10 mouse cellular contexts compared by ENCODE assay signal in genomic region chr3:89347916-89348315, GRCm38 (mm10). TPM values are rescaled to one million over a fixed set of nuclear protein-coding genes. Genes with fewer than 3 reads are reported as not detected.
DNase-seq lines count a peak whose midpoint lies in the region; ATAC-seq and TF ChIP-seq lines count a peak whose summit lies in the region.
"Had no signal": no experiment of that assay in that cellular context is flagged by ENCODE, and none has a peak within 500 bp of the region (broad histone marks: within the 10 kb centered on the region; RNA-seq: fewer than 3 reads in every experiment).

No protein-coding gene starts in this region.

- WGBS in liver, embryonic 13.5 days (ENCODE audit: insufficient replicate concordance), result 17% methylated on average over 1 of the region's 1 CpGs
- WGBS in liver, embryonic 12.5 days (ENCODE audit: insufficient replicate concordance), result 9% methylated on average over 1 of the region's 1 CpGs
- 25% methylated on average over 1 of the region's 1 CpGs for WGBS in heart, adult 2 months
- 72% methylated on average over 1 of the region's 1 CpGs for WGBS in lung, postnatal 0 days
- 70% methylated on average over 1 of the region's 1 CpGs for WGBS in midbrain, embryonic 14.5 days

- intact Hi-C loops in heart, adult 2 months (cut with DNase I), result loop anchor here (2.0 kb wide), 1 partner anchor 69 kb away; no protein-coding TSS in a partner anchor
- intact Hi-C loops in heart, postnatal 14 days (cut with DNase I), result no loop called here

- H3K27me3 ChIP-seq in liver, embryonic 13.5 days, result peaks cover 60% of the 10 kb centered on the region
- H3K27me3 ChIP-seq in liver, embryonic 12.5 days (replicated peaks), result peaks cover 62% of the 10 kb centered on the region
- no peaks in the 10 kb centered on the region for H3K27me3 ChIP-seq in heart, adult 2 months (ENCODE audit: control insufficient read depth, insufficient read depth, low read length)
- no peaks in the 10 kb centered on the region for H3K27me3 ChIP-seq in lung, postnatal 0 days (replicated peaks; ENCODE audit: insufficient read depth, low read length)
- peaks cover 5% of the 10 kb centered on the region; the same call in 1 of the 2 replicates for H3K27me3 ChIP-seq in midbrain, embryonic 14.5 days (ENCODE audit: control insufficient read depth, insufficient read depth, low read length)

- no peaks in the 10 kb centered on the region for H3K36me3 ChIP-seq in liver, embryonic 13.5 days
- H3K36me3 ChIP-seq in liver, embryonic 12.5 days, result no peaks in the 10 kb centered on the region
- no peaks in the 10 kb centered on the region for H3K36me3 ChIP-seq in heart, adult 2 months (ENCODE audit: control insufficient read depth, insufficient read depth, low read length)
- 0 out of 2 replicates have a peak, but pooled peaks cover 7% of the 10 kb centered on the region for H3K36me3 ChIP-seq in lung, postnatal 0 days (ENCODE audit: insufficient read depth, low read length)
- peaks cover 20% of the 10 kb centered on the region; the same call in 1 of the 2 replicates for H3K36me3 ChIP-seq in midbrain, embryonic 14.5 days (ENCODE audit: control insufficient read depth, insufficient read depth, low read length)

- H3K9me3 ChIP-seq in liver, embryonic 13.5 days (replicated peaks), result no peaks in the 10 kb centered on the region
- H3K9me3 ChIP-seq in liver, embryonic 12.5 days (replicated peaks), result no peaks in the 10 kb centered on the region
- no peaks in the 10 kb centered on the region for H3K9me3 ChIP-seq in lung, postnatal 0 days (ENCODE audit: low read length)
- no peaks in the 10 kb centered on the region for H3K9me3 ChIP-seq in midbrain, embryonic 14.5 days (ENCODE audit: control insufficient read depth, low read length)
- H3K9me3 ChIP-seq: limb, embryonic 13.5 days; neural tube, embryonic 13.5 days had no signal

- no peak overlapping the region for H3K9ac ChIP-seq in liver, embryonic 13.5 days
- no peak overlapping the region for H3K9ac ChIP-seq in liver, embryonic 12.5 days
- peak overlapping the region; percentile 26 for H3K9ac ChIP-seq in heart, adult 2 months (ENCODE audit: low read depth, low read length)
- no peak overlapping the region for H3K9ac ChIP-seq in lung, postnatal 0 days (replicated peaks; ENCODE audit: low read depth)
- no peak overlapping the region for H3K9ac ChIP-seq in midbrain, embryonic 14.5 days (replicated peaks; ENCODE audit: low read length)
- H3K9ac ChIP-seq: limb, embryonic 13.5 days had no signal

- 0 out of 2 replicates have a peak overlapping the region, but pooled peaks have one; percentile 81 for H3K4me2 ChIP-seq in liver, embryonic 13.5 days
- no peak overlapping the region for H3K4me2 ChIP-seq in liver, embryonic 12.5 days
- H3K4me2 ChIP-seq in lung, postnatal 0 days (replicated peaks; ENCODE audit: low read depth, low read length), result peak overlapping the region; percentile 94
- no peak overlapping the region for H3K4me2 ChIP-seq in midbrain, embryonic 14.5 days (ENCODE audit: low read length)

- no peak overlapping the region for H3K4me3 ChIP-seq in liver, embryonic 13.5 days (replicated peaks)
- no peak overlapping the region for H3K4me3 ChIP-seq in liver, embryonic 12.5 days
- H3K4me3 ChIP-seq in heart, adult 2 months, result peak overlapping the region; percentile 79
- H3K4me3 ChIP-seq in lung, postnatal 0 days (ENCODE audit: low read depth, low read length), result peak overlapping the region; percentile 69; the same call in 1 of the 2 replicates
- H3K4me3 ChIP-seq in midbrain, embryonic 14.5 days (replicated peaks; ENCODE audit: low read depth, low read length), result no peak overlapping the region
- H3K4me3 ChIP-seq: erythroblast, embryonic 14.5 days; limb, embryonic 13.5 days had no signal

- TF ChIP-seq POLR2A in heart, adult 2 months (IDR thresholded peaks at IDR 0.05; ENCODE audit: insufficient read depth, low read depth, low read length), result 0 out of 2 replicates have a peak, but pooled peaks have one; percentile 24

- no peak for ATAC-seq in liver, embryonic 13.5 days (ENCODE audit: low read depth)
- ATAC-seq in liver, embryonic 12.5 days, result no peak
- ATAC-seq in lung, postnatal 0 days, result peak; percentile 31
- no peak for ATAC-seq in midbrain, embryonic 14.5 days (ENCODE audit: low FRiP score, low TSS enrichment)

- peaks cover 24% of the 10 kb centered on the region for H3K4me1 ChIP-seq in liver, embryonic 13.5 days (replicated peaks)
- H3K4me1 ChIP-seq in liver, embryonic 12.5 days, result peaks cover 19% of the 10 kb centered on the region
- peaks cover 5% of the 10 kb centered on the region for H3K4me1 ChIP-seq in heart, adult 2 months (ENCODE audit: control insufficient read depth, insufficient read depth, low read length)
- no peaks in the 10 kb centered on the region for H3K4me1 ChIP-seq in lung, postnatal 0 days (ENCODE audit: insufficient read depth, low read depth, low read length)
- H3K4me1 ChIP-seq in midbrain, embryonic 14.5 days (ENCODE audit: control insufficient read depth, insufficient read depth, low read length), result peaks cover 20% of the 10 kb centered on the region

- no peaks in the 10 kb centered on the region for H3K79me2 ChIP-seq in heart, adult 2 months (replicated peaks; ENCODE audit: control insufficient read depth, insufficient read depth, low read length)

- no peak overlapping the region for H3K27ac ChIP-seq in liver, embryonic 13.5 days
- no peak overlapping the region for H3K27ac ChIP-seq in liver, embryonic 12.5 days
- H3K27ac ChIP-seq in heart, adult 2 months, result peak overlapping the region; percentile 87
- peak overlapping the region; percentile 83; the same call in 1 of the 2 replicates for H3K27ac ChIP-seq in lung, postnatal 0 days (ENCODE audit: low read length)
- no peak overlapping the region for H3K27ac ChIP-seq in midbrain, embryonic 14.5 days (replicated peaks; ENCODE audit: low read depth, low read length)
- H3K27ac ChIP-seq: limb, embryonic 13.5 days; neural tube, embryonic 13.5 days had no signal

- no peak for DNase-seq in liver, embryonic 13.5 days
- peak; percentile 51 to 57 for DNase-seq in heart, adult 2 months
- peak; percentile 45 to 50 for DNase-seq in heart, postnatal 14 days
- DNase-seq in lung, postnatal 0 days (ENCODE audit: low spot score), result peak; percentile 60
- no peak for DNase-seq in layer of hippocampus, postnatal 36 days
- DNase-seq in midbrain, embryonic 14.5 days, result no peak

- peak; percentile 77 for TF ChIP-seq EP300 in heart, adult 2 months (IDR thresholded peaks at IDR 0.05; ENCODE audit: insufficient read depth, low read depth, low read length)
- TF ChIP-seq EP300 in lung, postnatal 0 days (IDR thresholded peaks at IDR 0.05), result peak; percentile 48

- no peak for TF ChIP-seq CTCF in heart, adult 2 months (IDR thresholded peaks at IDR 0.05)
- no peak for TF ChIP-seq CTCF in lung, postnatal 0 days (IDR thresholded peaks at IDR 0.05)

RNA-seq across cellular contexts. Expression of gene Adam15, which starts 1.9 kb away (rescaled TPM):
- polyA plus RNA-seq in liver, embryonic 13.5 days (2015; fragmentation: Nextera tagmentation; extraction: Ambion mirVana), result 9.5 and 9.6 TPM in 2 replicates
- 14.1 and 14.5 TPM in 2 replicates for polyA plus RNA-seq in liver, embryonic 12.5 days (2016; fragmentation: Nextera tagmentation; extraction: Ambion mirVana)
- 10 to 100 TPM; 56.8 to 59.2 TPM for total RNA-seq in heart, adult 2 months (2021)
- 95.6 and 95.7 TPM in 2 replicates for polyA plus RNA-seq in heart, adult 2 months (2012; rRNA removed)
- 10 to 100 TPM; 80.4 to 100.0 TPM for total RNA-seq in heart, postnatal 14 days (2021)
- polyA plus RNA-seq in lung, postnatal 0 days (2015; fragmentation: Nextera tagmentation; extraction: Ambion mirVana), result 133 and 177 TPM in 2 replicates
- 100 to 1,000 TPM; 108 to 123 TPM for total RNA-seq in layer of hippocampus, postnatal 36 days (2021)
- 32.2 and 36.2 TPM in 2 replicates for polyA plus RNA-seq in midbrain, embryonic 14.5 days (2014; fragmentation: Nextera tagmentation; extraction: Ambion mirVana)

RNA-seq across cellular contexts. Expression of gene Efna4, which starts 10.1 kb away (rescaled TPM):
- polyA plus RNA-seq in liver, embryonic 13.5 days (2015; fragmentation: Nextera tagmentation; extraction: Ambion mirVana), result 1.0 and 1.2 TPM in 2 replicates
- 2.1 and 2.3 TPM in 2 replicates for polyA plus RNA-seq in liver, embryonic 12.5 days (2016; fragmentation: Nextera tagmentation; extraction: Ambion mirVana)
- under 1 TPM; 0.21 to 0.36 TPM for total RNA-seq in heart, adult 2 months (2021)
- polyA plus RNA-seq in heart, adult 2 months (2012; rRNA removed), result 0.64 and 0.86 TPM in 2 replicates
- total RNA-seq in heart, postnatal 14 days (2021), result under 1 TPM; 0.49 to 0.74 TPM
- 9.7 and 10.3 TPM in 2 replicates for polyA plus RNA-seq in lung, postnatal 0 days (2015; fragmentation: Nextera tagmentation; extraction: Ambion mirVana)
- under 1 TPM; 0.56 to 0.62 TPM for total RNA-seq in layer of hippocampus, postnatal 36 days (2021)
- 5.6 and 5.9 TPM in 2 replicates for polyA plus RNA-seq in midbrain, embryonic 14.5 days (2014; fragmentation: Nextera tagmentation; extraction: Ambion mirVana)
- polyA plus RNA-seq: erythroblast, embryonic 14.5 days had no signal

RNA-seq across cellular contexts. Expression of gene Dcst2, which starts 13.9 kb away (rescaled TPM):
- polyA plus RNA-seq in liver, embryonic 13.5 days (2015; fragmentation: Nextera tagmentation; extraction: Ambion mirVana), result 0.07 and 0.08 TPM in 2 replicates
- polyA plus RNA-seq in liver, embryonic 12.5 days (2016; fragmentation: Nextera tagmentation; extraction: Ambion mirVana), result 0.05 and 0.06 TPM in 2 replicates
- total RNA-seq in heart, adult 2 months (2021), result not detected
- 0.09 and 0.35 TPM in 2 replicates for polyA plus RNA-seq in heart, adult 2 months (2012; rRNA removed)
- not detected for total RNA-seq in heart, postnatal 14 days (2021)
- polyA plus RNA-seq in lung, postnatal 0 days (2015; fragmentation: Nextera tagmentation; extraction: Ambion mirVana), result 0.16 and 0.25 TPM in 2 replicates
- under 1 TPM in 1 of 2 experiments, not detected in 1; 0.43 TPM for total RNA-seq in layer of hippocampus, postnatal 36 days (2021)
- polyA plus RNA-seq in midbrain, embryonic 14.5 days (2014; fragmentation: Nextera tagmentation; extraction: Ambion mirVana), result 0.14 and 0.36 TPM in 2 replicates
- polyA plus RNA-seq: erythroblast, embryonic 14.5 days had no signal

RNA-seq across cellular contexts. Expression of gene Dcst1, which starts 17.1 kb away (rescaled TPM):
- polyA plus RNA-seq in liver, embryonic 13.5 days (2015; fragmentation: Nextera tagmentation; extraction: Ambion mirVana), result not detected in 2 replicates
- polyA plus RNA-seq in liver, embryonic 12.5 days (2016; fragmentation: Nextera tagmentation; extraction: Ambion mirVana), result not detected in 2 replicates
- total RNA-seq in heart, adult 2 months (2021), result not detected
- polyA plus RNA-seq in heart, adult 2 months (2012; rRNA removed), result 0.18 and 0.23 TPM in 2 replicates
- total RNA-seq in heart, postnatal 14 days (2021), result under 1 TPM; 0.22 to 0.48 TPM
- 0.11 and 0.38 TPM in 2 replicates for polyA plus RNA-seq in lung, postnatal 0 days (2015; fragmentation: Nextera tagmentation; extraction: Ambion mirVana)
- not detected for total RNA-seq in layer of hippocampus, postnatal 36 days (2021)
- polyA plus RNA-seq in midbrain, embryonic 14.5 days (2014; fragmentation: Nextera tagmentation; extraction: Ambion mirVana), result 0.54 and 0.55 TPM in 2 replicates
- polyA plus RNA-seq: erythroblast, embryonic 14.5 days had no signal

RNA-seq across cellular contexts. Expression of gene Efna3, which starts 25.2 kb away (rescaled TPM):
- 0.32 and 0.41 TPM in 2 replicates for polyA plus RNA-seq in liver, embryonic 13.5 days (2015; fragmentation: Nextera tagmentation; extraction: Ambion mirVana)
- polyA plus RNA-seq in liver, embryonic 12.5 days (2016; fragmentation: Nextera tagmentation; extraction: Ambion mirVana), result 0.65 and 1.0 TPM in 2 replicates
- not detected for total RNA-seq in heart, adult 2 months (2021)
- polyA plus RNA-seq in heart, adult 2 months (2012; rRNA removed), result 0.09 TPM in 1 of 2 replicates, not detected in the other
- total RNA-seq in heart, postnatal 14 days (2021), result not detected
- polyA plus RNA-seq in lung, postnatal 0 days (2015; fragmentation: Nextera tagmentation; extraction: Ambion mirVana), result 4.4 and 6.7 TPM in 2 replicates
- 10 to 100 TPM; 67.0 to 69.9 TPM for total RNA-seq in layer of hippocampus, postnatal 36 days (2021)
- 31.1 and 43.4 TPM in 2 replicates for polyA plus RNA-seq in midbrain, embryonic 14.5 days (2014; fragmentation: Nextera tagmentation; extraction: Ambion mirVana)
- polyA plus RNA-seq: erythroblast, embryonic 14.5 days had no signal

Comparison
In these comparisons a context has a peak if more than half of its experiments do, and no peak if none do; other contexts are left out.
1. H3K4me2 ChIP-seq: peak in liver, embryonic 13.5 days (single experiment) and lung, postnatal 0 days (single experiment); none in liver, embryonic 12.5 days (single experiment) and midbrain, embryonic 14.5 days (single experiment).
2. DNase-seq: peak in heart, adult 2 months (2 of 2), heart, postnatal 14 days (2 of 2) and lung, postnatal 0 days (single experiment); none in liver, embryonic 13.5 days (single experiment), layer of hippocampus, postnatal 36 days (0 of 2) and midbrain, embryonic 14.5 days (single experiment).
3. H3K27ac ChIP-seq: peak in heart, adult 2 months (single experiment) and lung, postnatal 0 days (single experiment); none in liver, embryonic 13.5 days (single experiment), liver, embryonic 12.5 days (single experiment) and midbrain, embryonic 14.5 days (single experiment).
4. H3K4me3 ChIP-seq: peak in heart, adult 2 months (single experiment) and lung, postnatal 0 days (single experiment); none in liver, embryonic 13.5 days (single experiment), liver, embryonic 12.5 days (single experiment) and midbrain, embryonic 14.5 days (single experiment).